Mouse (Mus musculus) telencephalon, adult 2 months (tissue): ENCODE results near the gene Ankef1.

Source experiments
- DNase-seq: peaks from one replicate; pipeline ENCODE4 v3.0.0-alpha.2; 2011; ENCODE audit warnings: low read depth, low spot score

Ankef1 gene

DNA sequence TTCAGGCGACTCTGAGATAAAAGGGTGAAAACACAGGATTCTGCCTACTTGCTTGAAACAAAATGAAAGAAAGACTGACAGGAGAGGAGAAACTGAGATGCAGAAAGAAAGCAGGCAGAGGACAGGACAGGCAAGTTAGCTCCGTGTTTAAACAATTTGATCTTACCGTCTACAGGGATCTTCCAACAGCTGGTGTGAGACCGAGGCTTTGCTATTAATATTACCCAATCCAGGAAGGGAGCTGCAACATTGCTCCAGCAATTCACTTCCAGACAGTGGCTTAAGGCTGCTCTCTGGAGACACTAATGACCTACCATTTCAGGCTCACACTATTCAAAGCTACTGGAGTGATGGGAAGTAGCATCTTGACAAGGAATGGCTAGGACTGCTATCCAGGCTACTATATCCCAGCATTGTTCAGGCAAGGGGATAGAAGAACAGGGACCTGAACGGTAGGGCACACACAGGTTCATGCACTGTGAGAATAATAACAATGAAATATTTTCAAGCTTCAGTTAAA is 99.0 kb downstream of the Ankef1 start:
- no peak for DNase-seq

DNA sequence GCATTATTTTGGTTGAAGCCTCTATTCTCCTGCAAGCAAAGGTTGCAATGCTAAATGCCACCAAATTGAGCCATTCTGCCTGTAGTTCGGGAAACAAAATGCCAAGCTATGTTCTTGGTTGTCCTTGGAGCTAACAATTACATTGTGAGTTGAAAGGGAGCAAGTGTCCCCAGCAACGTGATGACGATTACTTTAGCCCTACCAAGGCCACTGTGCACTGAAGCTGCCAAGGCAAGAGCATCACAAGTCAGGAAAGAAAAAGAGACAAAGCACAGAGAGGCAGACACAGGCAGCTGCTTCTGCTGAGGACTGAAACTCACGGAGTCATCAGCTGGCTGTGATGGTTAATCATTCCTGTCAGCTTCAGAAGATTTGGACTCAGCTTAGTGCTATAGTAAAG is 99.5 kb downstream of the Ankef1 start:
- DNase-seq, result no peak
